Mouse (Mus musculus): Measurements from ENCODE around the gene Impg2. TPM values are rescaled to one million over a fixed set of nuclear protein-coding genes. Genes with fewer than 3 reads are reported as not detected.

Impg2 gene
- total RNA-seq (2015), result 0.07 and 0.09 TPM in 2 replicates
- total RNA-seq (2017), result 0.07 and 0.12 TPM in 2 replicates

GRCm38 (mm10) chr16:56204051-56204450 is at the start of gene Impg2:
TSS of gene Impg2 (plus strand) at chr16:56204313.
- ATAC-seq (ENCODE audit: poor library complexity, severe bottlenecking), result no peak

GRCm38 (mm10) chr16:56163466-56163865 is 40.6 kb upstream of the Impg2 start:
- ATAC-seq (ENCODE audit: poor library complexity, severe bottlenecking), result no peak

GRCm38 (mm10) chr16:56170247-56170646 is 33.9 kb upstream of the Impg2 start:
- ATAC-seq (ENCODE audit: poor library complexity, severe bottlenecking), result no peak

- no peak for ATAC-seq (ENCODE audit: poor library complexity, severe bottlenecking)
Measured at GRCm38 (mm10) chr16:56175867-56176581, 28.1 kb upstream of the Impg2 start.

- no peak for ATAC-seq (ENCODE audit: poor library complexity, severe bottlenecking)
Measured at GRCm38 (mm10) chr16:56186863-56187262, 17.2 kb upstream of the Impg2 start.

GRCm38 (mm10) chr16:56188198-56188597 is 15.9 kb upstream of the Impg2 start:
- ATAC-seq (ENCODE audit: poor library complexity, severe bottlenecking), result no peak

- no peak for ATAC-seq (ENCODE audit: poor library complexity, severe bottlenecking)
Measured at GRCm38 (mm10) chr16:56212740-56213139, 8.6 kb downstream of the Impg2 start.

- no peak for ATAC-seq (ENCODE audit: poor library complexity, severe bottlenecking)
Measured at GRCm38 (mm10) chr16:56227686-56228085, 23.6 kb downstream of the Impg2 start.

GRCm38 (mm10) chr16:56229455-56229854 is 25.3 kb downstream of the Impg2 start:
- no peak for ATAC-seq (ENCODE audit: poor library complexity, severe bottlenecking)

- ATAC-seq (ENCODE audit: poor library complexity, severe bottlenecking), result no peak
Measured at GRCm38 (mm10) chr16:56231300-56231699, 27.2 kb downstream of the Impg2 start.

- ATAC-seq (ENCODE audit: poor library complexity, severe bottlenecking), result no peak
Measured at GRCm38 (mm10) chr16:56232736-56233135, 28.6 kb downstream of the Impg2 start.

GRCm38 (mm10) chr16:56246031-56246430 is 41.9 kb downstream of the Impg2 start:
- ATAC-seq (ENCODE audit: poor library complexity, severe bottlenecking), result no peak

GRCm38 (mm10) chr16:56273917-56274316 is 69.8 kb downstream of the Impg2 start:
- ATAC-seq (ENCODE audit: poor library complexity, severe bottlenecking), result no peak

- no peak for ATAC-seq (ENCODE audit: poor library complexity, severe bottlenecking)
Measured at GRCm38 (mm10) chr16:56279060-56279459, 74.9 kb downstream of the Impg2 start.

- ATAC-seq (ENCODE audit: poor library complexity, severe bottlenecking), result no peak
Measured at GRCm38 (mm10) chr16:56279752-56280151, 75.6 kb downstream of the Impg2 start.

GRCm38 (mm10) chr16:56281336-56281735 is 77.2 kb downstream of the Impg2 start:
- no peak for ATAC-seq (ENCODE audit: poor library complexity, severe bottlenecking)

- ATAC-seq (ENCODE audit: poor library complexity, severe bottlenecking), result no peak
Measured at GRCm38 (mm10) chr16:56283330-56283729, 79.2 kb downstream of the Impg2 start.

- no peak for ATAC-seq (ENCODE audit: poor library complexity, severe bottlenecking)
Measured at GRCm38 (mm10) chr16:56283873-56284272, 79.8 kb downstream of the Impg2 start.

GRCm38 (mm10) chr16:56286076-56286475 is 82.0 kb downstream of the Impg2 start:
- no peak for ATAC-seq (ENCODE audit: poor library complexity, severe bottlenecking)

GRCm38 (mm10) chr16:56286977-56287376 is 82.9 kb downstream of the Impg2 start:
- ATAC-seq (ENCODE audit: poor library complexity, severe bottlenecking), result no peak

- ATAC-seq (ENCODE audit: poor library complexity, severe bottlenecking), result no peak
Measured at GRCm38 (mm10) chr16:56294887-56295286, 90.8 kb downstream of the Impg2 start.

GRCm38 (mm10) chr16:56295888-56296648 is 92.0 kb downstream of the Impg2 start:
- no peak for ATAC-seq (ENCODE audit: poor library complexity, severe bottlenecking)

Data from megakaryocyte, adult 5-6 weeks (primary cell).